Mouse (Mus musculus): ENCODE measurements around the gene Spata45. TPM values are rescaled to one million over a fixed set of nuclear protein-coding genes. Genes with fewer than 3 reads are reported as not detected.

Gene Spata45
- polyA plus RNA-seq (2015; fragmentation: Nextera tagmentation; extraction: Ambion mirVana) = not detected in 2 replicates

DNA sequence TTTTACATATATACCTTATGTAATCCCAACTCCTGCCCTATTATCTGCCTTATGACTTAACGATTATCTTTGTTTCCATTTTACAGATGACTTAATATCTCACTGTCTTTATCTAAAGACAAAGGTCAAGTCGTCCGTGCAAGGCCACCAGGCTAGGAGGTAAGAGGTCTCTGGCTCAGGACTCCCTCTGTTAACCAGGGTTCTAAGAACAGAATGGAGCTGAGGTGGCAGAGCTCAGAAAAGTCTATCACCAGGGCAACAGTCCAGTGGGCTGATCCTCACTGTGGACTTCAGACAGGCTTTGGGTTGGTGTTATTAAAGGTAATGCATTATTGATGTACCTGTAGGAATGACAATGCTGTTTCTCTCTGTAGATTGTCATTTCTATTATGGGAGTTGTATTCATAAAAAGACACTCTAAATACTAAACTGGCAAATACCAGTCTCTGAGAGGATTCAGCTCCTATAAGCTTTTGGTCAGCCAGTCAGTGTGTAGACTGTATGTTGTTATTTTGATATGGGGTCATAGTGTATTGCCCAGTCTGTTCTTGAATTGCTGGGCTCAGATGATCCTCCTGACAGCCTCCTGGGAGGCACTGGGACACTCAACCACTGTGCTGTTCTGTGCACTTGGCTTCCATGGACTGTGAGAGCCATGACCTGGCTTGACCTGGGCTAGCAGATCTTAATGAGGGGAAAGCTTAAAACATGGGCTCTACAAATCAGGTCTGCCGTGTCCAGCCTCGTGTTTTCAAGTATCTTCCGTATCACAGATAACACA is at the start of gene Spata45:
TSS of gene Spata45 (plus strand) at position 86 of the 781 bp plus-strand sequence.
- WGBS = 58% methylated on average over 6 of the region's 6 CpGs
- no peak within 1 kb of the TSS for H3K9ac ChIP-seq
- no peaks in the 10 kb centered on the region for H3K4me1 ChIP-seq
- ATAC-seq (ENCODE audit: borderline replicate concordance, extremely low read depth, low FRiP score, low TSS enrichment) = no peak
- H3K27ac ChIP-seq = no peak within 1 kb of the TSS
- no peak within 1 kb of the TSS for H3K4me2 ChIP-seq
- no peak within 1 kb of the TSS for H3K4me3 ChIP-seq
- H3K9me3 ChIP-seq = no peaks in the 10 kb centered on the region
- H3K36me3 ChIP-seq = no peaks in the 10 kb centered on the region
- H3K27me3 ChIP-seq = no peaks in the 10 kb centered on the region

DNA sequence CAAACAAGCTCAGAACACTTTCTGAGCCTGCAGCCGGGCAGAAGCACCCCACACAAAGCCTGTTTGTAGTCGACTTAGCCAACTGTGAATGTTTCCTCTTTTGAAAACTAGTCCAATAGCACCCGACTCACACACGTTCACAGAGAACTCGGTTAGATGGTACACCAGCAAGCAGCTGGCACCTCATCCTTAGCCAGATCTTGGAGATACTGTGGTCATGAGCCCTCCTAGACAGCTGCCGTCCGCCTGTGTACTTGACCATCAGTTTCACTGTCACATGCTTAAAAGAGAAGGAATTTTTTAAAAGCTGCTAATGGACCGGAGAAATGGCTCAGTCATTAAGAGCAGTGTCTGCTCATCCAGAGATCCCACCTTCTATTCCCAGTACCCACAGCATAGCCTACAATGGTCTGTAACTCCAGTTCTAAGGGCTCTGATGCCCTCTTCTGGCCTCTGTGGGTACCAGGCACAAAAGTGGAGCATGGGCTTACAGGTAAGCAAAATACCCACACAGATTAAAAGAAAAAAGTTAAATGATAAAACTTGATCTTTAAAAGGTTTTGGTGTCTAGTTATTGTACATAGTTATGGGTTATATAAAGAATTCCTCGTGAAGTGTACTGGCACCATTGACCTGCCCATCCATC is 46.9 kb upstream of the Spata45 start:
- H3K4me2 ChIP-seq = no peak overlapping the region
- no peaks in the 10 kb centered on the region for H3K27me3 ChIP-seq
- no peak overlapping the region for H3K27ac ChIP-seq
- H3K36me3 ChIP-seq = no peaks in the 10 kb centered on the region
- H3K4me1 ChIP-seq = no peaks in the 10 kb centered on the region
- no peak overlapping the region for H3K9ac ChIP-seq
- 78% methylated on average over 9 of the region's 9 CpGs for WGBS
- ATAC-seq (ENCODE audit: borderline replicate concordance, extremely low read depth, low FRiP score, low TSS enrichment) = no peak
- H3K4me3 ChIP-seq = no peak overlapping the region
- H3K9me3 ChIP-seq = no peaks in the 10 kb centered on the region

DNA sequence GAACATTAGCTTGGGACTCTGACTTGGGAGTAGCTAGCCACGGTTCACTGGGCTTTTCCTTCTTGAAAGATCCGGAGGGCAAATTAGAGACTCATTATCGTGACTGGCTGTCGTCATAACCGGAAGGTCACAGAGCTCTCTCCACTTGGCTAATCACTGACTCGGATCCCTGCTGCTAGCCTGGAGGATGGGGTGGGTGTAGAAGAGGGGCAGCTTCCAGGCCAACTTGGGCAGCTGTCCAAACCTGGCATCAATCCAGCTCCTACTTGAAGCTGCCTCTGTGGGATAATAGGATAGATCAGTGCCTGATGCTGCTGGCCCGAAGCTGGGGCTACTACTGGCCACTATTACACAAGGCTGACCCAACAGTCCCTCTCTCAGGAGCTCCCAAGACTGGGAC is 40.9 kb upstream of the Spata45 start:
- Histone ChIP-seq H3K9me3 (0 out of 2 replicates have a peak, but pooled peaks cover 4% of the 10 kb centered on the region), H3K4me3 (no peak overlapping the region), H3K27ac (no peak overlapping the region), H3K36me3 (no peaks in the 10 kb centered on the region), H3K27me3 (no peaks in the 10 kb centered on the region), H3K9ac (no peak overlapping the region), H3K4me2 (no peak overlapping the region), H3K4me1 (no peaks in the 10 kb centered on the region)
- peak; percentile 55; the same call in 1 of the 2 replicates for ATAC-seq (ENCODE audit: borderline replicate concordance, extremely low read depth, low FRiP score, low TSS enrichment)
- 47% methylated on average over 7 of the region's 7 CpGs for WGBS

DNA sequence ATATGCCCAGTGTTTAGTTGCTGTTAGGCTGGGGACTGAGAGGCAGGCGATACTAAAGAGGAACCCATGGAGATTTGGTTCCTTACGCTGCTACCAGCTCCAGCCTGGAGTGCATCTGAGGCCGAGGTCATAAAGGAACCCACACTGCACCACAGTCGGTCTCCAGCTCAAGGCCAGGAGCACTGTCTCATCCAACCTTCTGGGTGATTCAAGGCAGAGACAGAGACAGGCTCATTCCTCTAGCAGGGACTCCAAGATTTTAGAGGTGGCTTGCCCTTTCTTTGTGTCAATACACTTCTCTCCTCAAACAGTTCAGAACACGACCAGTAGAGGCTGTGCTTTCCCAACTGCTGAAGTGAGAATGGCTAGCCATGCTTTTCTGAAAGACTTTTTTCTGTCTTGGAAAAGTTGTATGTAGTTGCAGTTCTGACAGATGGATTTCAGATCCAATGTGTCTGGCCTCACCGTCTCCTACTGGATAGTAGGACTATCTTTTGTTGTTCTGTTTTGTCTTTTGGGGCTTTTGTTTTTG is 40.0 kb upstream of the Spata45 start:
- ATAC-seq (ENCODE audit: borderline replicate concordance, extremely low read depth, low FRiP score, low TSS enrichment) = no peak

DNA sequence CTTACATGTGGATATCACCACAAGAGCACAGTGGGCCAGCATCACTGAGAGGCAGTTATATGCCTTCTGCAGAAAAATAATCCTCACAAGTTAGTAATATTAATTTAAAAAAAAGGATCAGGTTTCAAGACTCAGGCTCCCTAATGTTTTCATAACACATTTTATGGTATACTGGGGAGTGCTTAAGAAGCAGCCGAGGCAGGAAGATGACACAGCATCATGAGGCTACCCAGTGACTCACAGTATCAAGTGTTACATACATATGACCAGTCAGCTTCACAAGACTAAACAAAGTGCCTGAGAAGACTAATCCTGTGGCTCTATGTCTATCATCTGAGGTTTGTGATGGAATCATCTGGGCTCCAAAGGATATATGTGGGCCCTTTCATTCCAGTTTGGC is 38.4 kb upstream of the Spata45 start:
- Histone ChIP-seq H3K4me2 (no peak overlapping the region), H3K4me3 (no peak overlapping the region), H3K36me3 (no peaks in the 10 kb centered on the region), H3K9ac (no peak overlapping the region), H3K27ac (no peak overlapping the region), H3K4me1 (no peaks in the 10 kb centered on the region), H3K9me3 (0 out of 2 replicates have a peak, but pooled peaks cover 4% of the 10 kb centered on the region), H3K27me3 (no peaks in the 10 kb centered on the region)
- 57% methylated on average over 1 of the region's 1 CpGs for WGBS
- no peak for ATAC-seq (ENCODE audit: borderline replicate concordance, extremely low read depth, low FRiP score, low TSS enrichment)

More for the DNA sequence above, 40.0 kb upstream of the Spata45 start:
- Histone ChIP-seq H3K9me3 (0 out of 2 replicates have a peak, but pooled peaks cover 4% of the 10 kb centered on the region), H3K36me3 (no peaks in the 10 kb centered on the region), H3K9ac (no peak overlapping the region), H3K4me1 (no peaks in the 10 kb centered on the region), H3K4me3 (no peak overlapping the region), H3K4me2 (no peak overlapping the region), H3K27ac (no peak overlapping the region), H3K27me3 (no peaks in the 10 kb centered on the region)
- WGBS = 63% methylated on average over 6 of the region's 6 CpGs

DNA sequence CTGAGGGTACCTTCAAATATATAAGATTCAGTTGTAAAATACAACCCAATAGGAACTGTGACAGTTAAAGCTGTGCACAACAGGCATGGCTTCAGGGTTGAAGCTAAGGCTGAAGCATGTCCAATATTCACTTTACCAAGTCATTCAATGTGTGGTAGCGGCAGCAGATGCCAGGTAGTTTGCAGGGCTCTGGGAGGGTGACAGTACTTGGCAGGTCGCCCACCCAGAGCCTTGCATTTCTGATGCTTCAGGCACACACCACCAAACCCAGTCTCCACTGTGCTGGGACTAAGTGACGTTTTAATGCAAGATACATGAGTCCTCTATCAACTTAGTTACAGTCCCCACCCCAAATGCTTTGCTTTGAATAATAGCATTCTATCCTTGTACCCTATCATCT is 35.8 kb upstream of the Spata45 start:
- no peak overlapping the region for H3K4me2 ChIP-seq
- H3K4me1 ChIP-seq = no peaks in the 10 kb centered on the region
- H3K4me3 ChIP-seq = no peak overlapping the region
- no peak for ATAC-seq (ENCODE audit: borderline replicate concordance, extremely low read depth, low FRiP score, low TSS enrichment)
- H3K36me3 ChIP-seq = peaks cover 11% of the 10 kb centered on the region; the same call in 1 of the 2 replicates
- H3K27me3 ChIP-seq = no peaks in the 10 kb centered on the region
- H3K9ac ChIP-seq = no peak overlapping the region
- 78% methylated on average over 3 of the region's 3 CpGs for WGBS
- no peak overlapping the region for H3K27ac ChIP-seq
- H3K9me3 ChIP-seq = 0 out of 2 replicates have a peak, but pooled peaks cover 4% of the 10 kb centered on the region

DNA sequence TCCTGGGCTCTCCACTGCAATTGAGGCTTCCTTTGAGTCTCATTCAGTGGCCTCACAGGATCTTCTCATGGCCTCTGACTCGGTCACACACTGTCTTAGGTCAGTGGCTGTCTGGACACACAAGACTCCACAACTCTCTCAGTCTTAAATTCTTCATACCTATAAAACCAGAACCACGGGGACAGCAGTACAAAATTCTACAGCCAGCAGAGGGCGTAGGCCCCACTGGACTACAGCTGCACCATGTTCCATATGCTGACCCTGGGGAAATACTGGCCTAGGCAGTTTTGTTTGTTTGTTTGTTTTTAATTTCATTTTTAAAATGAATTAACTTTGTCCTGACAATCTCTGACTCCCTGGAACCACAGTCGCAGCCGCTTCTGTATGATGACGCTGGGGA is 34.2 kb upstream of the Spata45 start:
- peaks cover 13% of the 10 kb centered on the region for H3K36me3 ChIP-seq
- no peak overlapping the region for H3K4me3 ChIP-seq
- H3K4me1 ChIP-seq = no peaks in the 10 kb centered on the region
- no peak overlapping the region for H3K4me2 ChIP-seq
- H3K27me3 ChIP-seq = no peaks in the 10 kb centered on the region
- H3K9ac ChIP-seq = no peak overlapping the region
- ATAC-seq (ENCODE audit: borderline replicate concordance, extremely low read depth, low FRiP score, low TSS enrichment) = no peak
- H3K27ac ChIP-seq = no peak overlapping the region
- 59% methylated on average over 6 of the region's 6 CpGs for WGBS
- 0 out of 2 replicates have a peak, but pooled peaks cover 4% of the 10 kb centered on the region for H3K9me3 ChIP-seq

DNA sequence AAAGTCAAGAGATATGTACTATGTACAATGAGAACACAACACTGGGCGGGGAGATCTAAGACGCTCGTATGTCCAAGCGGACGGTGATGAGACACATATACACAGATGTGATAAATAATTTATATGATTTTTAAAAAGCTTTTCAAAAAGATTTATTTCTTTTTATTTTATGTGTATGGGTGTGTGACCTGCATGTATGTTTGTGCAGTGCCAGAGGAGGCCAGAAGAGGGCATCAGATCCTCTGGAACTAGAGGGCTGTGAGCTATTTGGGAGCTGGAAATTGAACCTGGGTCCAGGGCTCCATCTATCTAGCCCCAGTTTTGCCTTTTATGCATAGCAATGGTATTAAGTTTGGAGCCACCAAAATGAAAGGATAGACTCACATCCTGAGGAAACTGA is 27.7 kb upstream of the Spata45 start:
- 98% methylated on average over 5 of the region's 5 CpGs for WGBS
- Histone ChIP-seq H3K27ac (no peak overlapping the region), H3K4me2 (no peak overlapping the region), H3K4me3 (no peak overlapping the region), H3K9me3 (no peaks in the 10 kb centered on the region), H3K27me3 (no peaks in the 10 kb centered on the region), H3K9ac (no peak overlapping the region), H3K4me1 (no peaks in the 10 kb centered on the region), H3K36me3 (peaks cover 41% of the 10 kb centered on the region)
- no peak for ATAC-seq (ENCODE audit: borderline replicate concordance, extremely low read depth, low FRiP score, low TSS enrichment)

DNA sequence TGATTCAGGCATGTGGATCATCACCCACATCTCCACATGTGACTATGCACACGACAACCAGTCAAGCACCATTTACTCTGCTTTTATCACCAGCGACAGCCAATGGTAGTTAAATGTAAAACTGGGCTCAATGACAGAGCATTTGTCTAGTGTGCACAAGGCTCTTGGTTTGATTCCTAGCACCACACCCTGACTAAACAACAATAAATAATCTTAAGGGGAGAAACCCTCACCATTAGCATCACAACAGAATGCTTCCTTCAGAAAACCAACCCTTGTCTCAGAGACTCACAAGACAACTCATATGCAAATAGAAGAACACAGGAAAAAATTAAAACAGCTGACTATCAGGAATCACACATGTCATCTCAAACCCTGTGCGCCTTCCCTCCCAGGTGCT is 22.2 kb upstream of the Spata45 start:
- no peak for ATAC-seq (ENCODE audit: borderline replicate concordance, extremely low read depth, low FRiP score, low TSS enrichment)
- H3K9me3 ChIP-seq = no peaks in the 10 kb centered on the region
- no peaks in the 10 kb centered on the region for H3K27me3 ChIP-seq
- WGBS = 92% methylated on average over 3 of the region's 3 CpGs
- H3K36me3 ChIP-seq = peaks cover 18% of the 10 kb centered on the region; the same call in 1 of the 2 replicates
- H3K9ac ChIP-seq = no peak overlapping the region
- H3K4me1 ChIP-seq = no peaks in the 10 kb centered on the region
- H3K4me2 ChIP-seq = no peak overlapping the region
- H3K27ac ChIP-seq = no peak overlapping the region
- no peak overlapping the region for H3K4me3 ChIP-seq

DNA sequence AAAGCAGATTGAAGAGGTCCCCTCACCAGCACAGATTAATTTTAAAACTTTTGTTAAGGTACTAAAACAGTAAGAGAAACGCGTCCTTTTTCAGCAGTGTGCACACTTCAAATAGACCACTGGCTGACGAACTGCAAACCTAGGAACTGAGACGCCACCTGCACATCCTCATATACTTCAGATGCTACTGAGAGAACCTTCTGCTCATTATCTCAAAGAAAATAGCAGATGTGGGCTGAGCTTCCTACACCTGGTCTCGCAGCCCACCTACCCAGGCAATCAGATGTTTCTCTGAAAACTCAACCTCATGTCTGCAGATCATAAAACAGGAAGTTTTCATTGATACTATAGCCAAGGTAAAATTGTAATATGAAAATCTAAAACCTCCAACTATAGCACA is 16.6 kb upstream of the Spata45 start:
- H3K4me1 ChIP-seq = peaks cover 5% of the 10 kb centered on the region
- H3K4me2 ChIP-seq = no peak overlapping the region
- H3K27ac ChIP-seq = no peak overlapping the region
- H3K9me3 ChIP-seq = no peaks in the 10 kb centered on the region
- no peak overlapping the region for H3K9ac ChIP-seq
- no peaks in the 10 kb centered on the region for H3K27me3 ChIP-seq
- peaks cover 13% of the 10 kb centered on the region; the same call in 1 of the 2 replicates for H3K36me3 ChIP-seq
- WGBS = 91% methylated on average over 5 of the region's 5 CpGs
- H3K4me3 ChIP-seq = no peak overlapping the region
- ATAC-seq (ENCODE audit: borderline replicate concordance, extremely low read depth, low FRiP score, low TSS enrichment) = no peak

DNA sequence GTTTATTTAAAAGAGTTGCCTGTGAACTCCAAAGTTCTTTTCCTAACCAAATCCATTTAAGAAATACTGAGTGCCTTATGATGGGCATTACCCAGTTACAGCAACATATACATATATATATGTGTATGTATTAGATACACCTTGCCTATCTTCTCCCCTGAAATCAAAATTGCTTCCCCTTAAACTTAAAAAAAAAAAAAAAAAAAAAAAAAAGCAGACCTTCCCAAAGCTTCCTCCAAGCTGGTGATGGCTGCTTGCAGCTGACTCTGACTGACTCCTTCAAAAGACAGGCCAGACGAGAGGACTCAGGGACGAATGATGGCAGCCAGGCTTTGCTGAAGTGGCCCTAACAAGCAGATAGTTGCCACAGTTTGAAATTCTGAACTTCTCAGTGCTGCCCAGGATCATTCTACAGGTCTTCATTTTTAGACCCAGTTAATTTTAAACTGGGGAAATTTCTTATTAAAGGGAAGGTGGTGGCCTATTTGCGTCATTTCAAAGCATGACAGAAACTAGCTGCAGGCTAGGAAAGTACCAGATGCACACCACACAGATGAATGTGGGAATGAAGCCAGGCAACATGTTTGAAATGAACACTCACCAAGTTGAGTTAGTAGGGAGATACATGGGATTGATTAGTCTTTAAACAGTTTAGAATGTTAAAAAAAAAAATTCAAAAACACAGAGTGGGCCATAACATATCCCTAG is 16.1 kb upstream of the Spata45 start:
- Histone ChIP-seq H3K4me2 (no peak overlapping the region), H3K4me3 (no peak overlapping the region), H3K36me3 (peaks cover 13% of the 10 kb centered on the region; the same call in 1 of the 2 replicates), H3K9ac (no peak overlapping the region), H3K27ac (no peak overlapping the region), H3K9me3 (no peaks in the 10 kb centered on the region), H3K4me1 (peaks cover 10% of the 10 kb centered on the region), H3K27me3 (no peaks in the 10 kb centered on the region)
- ATAC-seq (ENCODE audit: borderline replicate concordance, extremely low read depth, low FRiP score, low TSS enrichment) = no peak
- WGBS = 77% methylated on average over 3 of the region's 3 CpGs
